Mouse (Mus musculus) layer of hippocampus, adult 9-10 months (tissue): ENCODE data around the gene H2afb3.
"Not testable (repeated sequence)": the region's sequence is repeated elsewhere in the genome, so short reads cannot be mapped to it uniquely, and the experiment has no call there.

Experiments
- DNase-seq: peaks from one replicate; pipeline ENCODE4 v3.0.0; 2022; ENCODE audit warnings: low spot score

H2afb3 gene

GRCm38 (mm10) chrX:120312995-120313394 lies at the start of gene H2afb3:
Gene H2afb3 (minus strand): TSS chrX:120313095.
- not testable (repeated sequence) for DNase-seq

- no peak for DNase-seq
These were observed 11.3 kb downstream of the H2afb3 start for GRCm38 (mm10) chrX:120301469-120302175.

- DNase-seq = no peak
These were observed 19.8 kb downstream of the H2afb3 start for GRCm38 (mm10) chrX:120292832-120293750.

GRCm38 (mm10) chrX:120291696-120292095 lies 21.2 kb downstream of the H2afb3 start:
- DNase-seq = no peak

- DNase-seq = no peak
These were observed 22.0 kb downstream of the H2afb3 start for GRCm38 (mm10) chrX:120290900-120291280.

GRCm38 (mm10) chrX:120290011-120290899 lies 22.6 kb downstream of the H2afb3 start, which contains the start of gene Pcdh11x:
Gene Pcdh11x (plus strand): TSS chrX:120290259.
- no peak for DNase-seq

GRCm38 (mm10) chrX:120287502-120287901 lies 25.4 kb downstream of the H2afb3 start:
- DNase-seq = no peak

GRCm38 (mm10) chrX:120285522-120285921 lies 27.4 kb downstream of the H2afb3 start:
- no peak for DNase-seq
